Mouse (Mus musculus) testis, postnatal 10 days (tissue): ENCODE results near the gene Rasl10b.
A peak's percentile ranks its signal among the peaks of the same experiment; 100 is the strongest.

Experiments
- DNase-seq: peaks from one replicate; pipeline ENCODE4 v3.0.0; 2021; ENCODE audit warnings: low spot score

The Rasl10b gene

DNA sequence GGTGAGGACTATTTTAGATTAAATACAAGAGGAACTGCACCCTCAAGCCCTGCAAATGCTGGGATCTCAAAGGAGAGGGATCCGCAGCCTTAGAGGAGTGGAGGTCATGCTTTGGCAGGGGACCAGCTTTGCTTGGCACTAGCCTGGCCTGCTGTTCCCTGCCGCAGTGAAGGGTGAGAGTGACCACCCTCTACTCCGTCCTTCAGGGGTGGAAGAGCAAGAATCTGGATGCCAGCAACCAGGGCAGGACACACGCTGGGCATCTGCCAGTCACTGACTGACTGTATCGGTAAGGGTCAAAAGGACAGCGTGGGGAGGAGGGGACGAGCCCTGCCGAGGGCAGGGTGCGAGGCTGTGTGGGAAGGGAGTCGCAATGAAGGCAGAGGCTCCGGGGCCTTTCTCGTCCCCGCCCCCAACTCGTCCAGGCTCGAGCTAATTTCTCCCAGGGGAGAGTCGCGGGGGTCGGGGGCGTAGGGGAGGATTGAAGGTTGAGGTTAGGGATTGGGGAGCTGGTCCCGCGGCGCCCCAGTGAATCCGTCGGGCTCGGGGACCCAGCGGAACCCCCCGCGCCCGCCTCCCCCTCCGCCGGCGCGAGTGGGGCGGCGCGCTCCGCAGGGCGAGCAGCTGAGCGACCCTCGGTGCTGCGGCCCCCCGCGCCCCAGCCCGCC is at the start of gene Rasl10b:
Gene Rasl10b, plus strand, starts transcription at position 51 of the 668 bp plus-strand sequence.
- peak; percentile 50 for DNase-seq

DNA sequence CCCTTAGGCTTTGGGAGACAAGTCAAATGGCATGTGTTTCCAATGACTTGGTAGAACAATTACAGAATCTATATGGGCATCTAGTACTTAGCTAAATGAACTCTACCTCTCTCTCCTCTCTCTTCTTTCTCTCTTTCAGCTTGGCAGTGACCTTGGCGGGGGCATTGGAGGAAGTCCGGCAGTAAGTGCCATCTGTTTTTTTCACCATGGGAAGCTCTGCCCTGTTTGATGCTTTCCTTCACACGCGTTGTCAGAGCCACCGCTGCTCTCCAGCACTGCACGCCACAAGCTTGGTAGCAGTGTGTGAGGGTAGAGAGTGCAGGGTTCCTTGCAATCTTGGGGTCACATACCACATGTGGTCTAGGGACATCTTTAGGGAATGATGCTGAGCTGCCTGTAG is 44.3 kb upstream of the Rasl10b start:
- no peak for DNase-seq

DNA sequence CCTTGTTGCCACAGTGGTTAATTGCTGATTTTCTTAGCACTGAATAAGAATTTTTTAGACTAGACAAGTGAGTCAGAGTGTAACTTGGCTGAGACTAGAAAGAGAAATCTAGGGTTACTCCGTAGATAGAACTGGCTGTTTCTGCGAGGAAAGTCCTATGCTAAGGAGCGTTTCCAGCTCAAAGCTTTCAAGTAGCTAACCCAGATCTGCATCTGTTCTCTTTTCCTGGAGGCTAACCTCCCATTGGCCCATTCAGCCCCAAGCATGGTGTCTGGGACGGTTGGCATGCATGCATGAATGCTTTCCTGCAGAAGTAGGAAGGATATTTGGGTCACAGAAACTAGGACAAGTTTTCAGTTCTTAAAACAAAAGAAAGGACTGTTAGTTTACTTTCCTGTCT is 37.7 kb upstream of the Rasl10b start:
- DNase-seq = no peak

DNA sequence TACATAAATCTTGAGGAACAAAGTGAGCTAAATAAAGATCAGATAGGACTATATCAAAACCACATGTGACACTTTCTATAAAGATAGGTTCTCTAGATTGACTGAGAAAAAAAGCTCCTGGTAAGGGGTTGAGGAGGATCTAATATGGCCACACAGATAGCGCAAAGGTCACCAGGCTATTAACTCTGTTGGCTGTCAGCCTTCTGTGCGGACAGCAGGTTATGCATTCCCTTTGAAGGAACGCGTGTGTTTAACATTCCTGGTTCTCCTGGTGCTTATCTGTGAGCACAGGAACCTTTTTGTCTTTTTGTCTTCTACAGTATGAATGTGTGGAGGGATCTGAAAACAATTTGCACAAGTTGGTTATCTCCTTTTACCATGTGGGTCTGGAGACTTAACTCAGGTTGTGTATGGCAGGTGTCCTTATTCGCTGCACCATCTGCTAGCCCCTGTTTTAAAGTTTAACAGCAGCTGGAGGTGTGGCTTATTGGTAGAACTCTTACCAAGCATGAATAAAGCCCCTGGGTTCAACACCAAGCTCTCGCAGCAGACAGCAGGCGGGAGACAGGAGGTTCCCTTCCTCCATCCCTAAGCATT is 29.1 kb upstream of the Rasl10b start:
- no peak for DNase-seq

DNA sequence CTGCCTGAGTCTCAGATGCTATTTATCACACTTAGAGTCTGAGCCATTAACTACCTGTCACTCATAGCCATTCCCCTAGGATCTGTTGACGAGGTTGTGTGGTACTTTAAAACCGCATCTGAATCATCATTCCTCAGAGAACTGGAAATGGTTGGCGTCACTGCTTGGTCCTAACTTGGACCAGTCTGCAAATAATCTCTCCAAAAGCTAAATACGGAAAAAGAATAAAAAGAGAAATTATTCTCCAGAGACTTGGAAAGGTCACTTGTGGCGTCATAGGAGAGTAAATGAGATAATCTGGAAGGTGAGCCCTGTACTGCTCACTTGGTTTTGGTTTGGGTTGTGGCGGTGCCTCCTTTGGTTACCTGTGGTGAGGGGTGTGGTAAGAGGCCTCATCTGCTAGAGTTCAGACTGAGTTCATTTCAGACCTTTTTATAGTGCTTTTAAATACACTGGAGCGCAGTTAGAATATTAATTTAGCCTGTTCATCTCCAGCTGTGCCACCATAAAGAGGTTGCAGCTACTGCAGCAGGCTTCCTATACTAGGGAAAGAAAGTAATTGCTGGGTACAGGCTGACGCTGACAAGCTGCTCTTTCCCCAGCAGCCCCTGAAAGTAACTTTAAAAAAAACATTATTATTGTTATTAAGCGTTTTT is 25.9 kb upstream of the Rasl10b start:
- DNase-seq = no peak

DNA sequence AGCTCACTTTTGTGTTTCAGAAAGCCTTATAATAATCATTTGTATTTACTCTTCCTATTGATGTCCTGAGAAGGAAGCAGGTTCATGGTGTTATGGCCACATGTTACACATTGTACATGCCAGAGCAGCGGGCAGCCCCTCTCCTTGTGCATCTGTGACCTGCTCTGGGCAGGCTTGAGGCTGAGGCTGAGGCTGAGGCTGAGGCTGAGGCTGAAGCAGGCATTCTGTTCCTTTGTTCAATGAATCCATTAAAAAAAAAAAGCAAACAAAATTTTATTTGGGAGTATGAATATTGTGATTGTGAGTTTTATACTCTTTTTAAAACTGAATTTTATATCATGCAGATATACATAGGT is 25.4 kb upstream of the Rasl10b start:
- no peak for DNase-seq

DNA sequence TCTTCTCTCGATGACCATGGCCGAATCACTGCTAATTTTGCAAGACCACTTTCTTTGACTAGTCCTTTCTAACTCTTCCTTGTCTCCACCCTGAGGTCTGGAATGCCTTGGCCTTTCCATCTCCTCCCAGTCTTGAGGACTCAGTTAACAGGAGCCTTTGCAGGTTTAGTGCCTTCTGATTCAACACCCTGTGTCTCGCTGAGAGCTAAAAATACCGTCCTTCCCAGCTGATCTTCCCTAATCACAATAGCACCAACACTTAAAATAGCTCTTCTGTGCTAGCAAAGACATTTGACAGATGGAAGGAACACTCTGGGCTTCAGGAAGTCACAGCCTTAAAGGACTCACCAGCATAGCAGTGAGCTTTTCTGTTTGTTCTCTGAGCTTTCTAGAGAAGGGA is 15.9 kb upstream of the Rasl10b start:
- DNase-seq = no peak

DNA sequence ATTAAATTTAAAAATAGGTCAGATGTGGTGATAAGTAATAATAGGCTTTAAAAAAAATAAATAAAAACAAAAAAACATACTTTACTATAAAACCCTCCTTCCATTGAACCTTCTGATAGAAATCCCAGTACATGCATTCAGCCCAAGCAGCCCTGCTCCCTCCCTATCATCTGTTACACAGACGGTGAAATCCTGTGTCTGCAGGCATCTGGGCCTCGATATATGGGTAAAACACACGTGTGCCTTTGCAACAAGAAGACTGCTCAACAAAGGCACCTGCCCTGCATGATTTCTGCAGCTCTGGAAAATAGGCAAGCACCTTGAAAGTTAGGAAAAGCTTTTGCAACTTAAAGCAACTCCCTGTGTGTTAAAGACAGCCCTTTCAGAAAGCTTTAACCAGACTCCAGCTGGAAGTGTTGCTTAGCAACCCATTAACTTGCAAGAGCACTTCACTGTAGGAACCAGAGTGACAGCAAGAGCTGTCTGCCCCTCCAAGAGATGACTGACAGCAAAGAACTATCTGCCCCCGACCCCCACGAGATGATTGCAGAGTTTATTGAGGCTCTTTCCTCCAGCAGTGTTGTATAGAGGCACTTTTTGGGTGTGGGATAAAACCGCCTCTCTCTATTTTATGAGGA is 14.0 kb upstream of the Rasl10b start:
- DNase-seq = no peak

DNA sequence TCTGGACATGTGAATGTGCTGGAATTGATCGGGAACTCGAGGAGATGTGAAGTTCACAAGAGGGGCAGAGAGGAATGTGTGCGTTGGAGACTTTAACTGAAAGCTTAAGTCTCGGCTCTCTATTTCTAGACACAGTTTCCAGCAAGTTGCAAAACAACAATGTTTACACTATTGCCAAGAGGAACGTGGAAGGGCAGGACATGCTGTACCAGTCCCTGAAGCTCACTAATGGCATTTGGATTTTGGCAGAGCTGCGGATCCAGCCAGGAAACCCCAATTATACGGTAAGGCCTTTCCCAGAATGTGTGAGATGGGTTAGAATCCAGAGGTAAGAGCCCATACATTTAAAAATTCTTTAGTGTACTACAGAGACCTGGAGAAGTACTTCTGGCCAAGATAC is 11.3 kb upstream of the Rasl10b start:
- DNase-seq = no peak

DNA sequence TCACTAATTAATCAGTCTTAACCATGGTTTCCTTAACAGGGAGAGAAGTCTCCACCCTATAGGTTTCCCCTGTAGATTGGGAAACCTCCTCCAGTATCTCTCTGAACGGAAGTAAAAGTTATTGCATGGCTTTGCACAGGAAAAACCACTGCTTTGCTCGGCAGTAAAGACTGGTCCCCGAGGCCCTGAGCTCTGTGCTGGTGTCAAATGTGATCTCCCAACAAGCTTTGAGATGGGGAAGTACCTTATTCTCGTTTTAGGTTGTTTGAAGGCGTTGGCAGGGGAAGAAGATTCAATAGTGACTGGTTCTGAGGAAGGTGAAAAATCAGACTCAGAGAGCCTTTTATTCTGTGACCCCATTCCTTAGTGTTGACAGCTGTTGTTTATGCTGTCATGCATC is 10.2 kb upstream of the Rasl10b start:
- DNase-seq = no peak

DNA sequence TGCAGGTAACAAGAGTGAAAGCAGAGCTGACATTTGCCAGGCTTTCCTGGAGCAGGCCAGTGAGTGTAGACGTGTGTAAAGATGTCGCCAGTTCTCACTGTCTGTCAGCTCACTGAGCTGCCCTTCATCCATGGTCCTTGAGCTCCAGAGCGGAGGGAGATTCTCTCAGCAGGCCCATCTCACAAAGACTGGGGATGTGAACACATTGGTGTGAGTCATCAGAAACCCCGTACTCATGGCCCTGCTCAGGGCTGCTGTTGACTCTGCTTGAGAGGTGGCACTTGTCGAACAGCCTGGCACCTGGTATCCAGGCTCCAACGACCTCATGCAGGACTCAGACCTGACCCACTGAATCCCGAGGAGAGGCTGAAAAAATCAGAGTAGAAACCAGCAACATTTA is 5.2 kb upstream of the Rasl10b start:
- no peak for DNase-seq

DNA sequence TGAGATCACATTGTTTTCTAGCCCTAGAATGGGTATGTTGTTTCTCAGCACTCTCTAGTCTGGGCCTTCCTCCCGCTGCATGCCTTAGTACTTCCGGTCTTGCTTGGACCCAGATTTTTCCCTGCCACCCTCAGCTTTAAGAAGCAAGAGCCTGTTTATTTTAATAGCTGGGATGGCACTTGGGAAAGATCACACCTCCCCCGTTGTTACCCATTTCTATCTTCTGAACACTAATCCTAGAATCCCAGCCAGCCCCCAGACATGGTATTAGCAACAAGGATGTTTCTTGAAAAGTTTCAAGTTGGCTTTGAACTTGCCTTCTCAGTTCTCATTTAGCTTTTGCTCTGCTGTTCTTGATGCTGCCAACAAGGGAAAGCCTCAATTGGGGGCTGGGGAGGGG is 2.5 kb upstream of the Rasl10b start:
- no peak for DNase-seq

DNA sequence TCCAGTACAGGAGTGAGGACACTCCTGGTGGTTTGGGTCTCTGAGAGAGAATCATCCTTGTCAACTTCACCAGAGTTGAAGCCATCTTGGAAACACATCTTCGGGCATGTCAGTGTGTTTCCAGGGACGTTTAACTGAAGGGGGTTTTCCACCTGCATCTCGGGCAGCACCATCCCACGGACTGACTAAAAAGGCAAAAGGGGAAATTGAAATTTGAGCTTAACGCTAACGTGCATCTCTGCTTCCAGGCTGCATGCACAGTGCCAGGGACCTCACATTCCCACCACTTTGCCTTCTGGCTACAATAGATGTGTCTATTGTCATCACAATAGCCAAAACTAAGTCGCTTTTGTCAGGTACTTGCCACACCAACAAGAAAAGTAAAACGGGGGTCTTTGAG is 695 bp upstream of the Rasl10b start:
- no peak for DNase-seq

DNA sequence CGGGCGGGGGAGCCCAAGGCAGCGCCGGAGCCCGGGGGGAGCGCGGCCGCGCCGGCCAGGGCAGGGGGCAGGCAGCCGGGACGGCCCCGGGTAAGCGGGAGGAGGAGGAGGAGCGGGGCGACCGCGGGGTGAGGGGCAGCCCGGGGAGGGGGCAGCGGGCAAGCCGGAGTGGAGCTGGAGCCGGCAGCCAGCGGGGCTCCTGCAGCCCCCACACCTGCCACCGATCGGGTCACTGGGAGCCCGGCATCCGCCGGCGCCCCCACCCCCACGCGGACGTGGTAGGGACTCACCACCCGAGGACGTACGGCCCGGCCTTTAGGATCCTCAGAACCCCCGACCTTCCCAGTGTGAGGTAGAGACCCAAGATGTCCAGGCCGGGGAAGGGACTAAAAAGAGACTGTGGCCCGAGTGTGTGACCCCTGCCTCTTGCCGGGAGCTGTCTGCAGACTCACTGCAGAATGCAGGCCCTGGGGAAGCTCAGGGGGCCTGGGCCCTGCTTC is 905 bp downstream of the Rasl10b start:
- peak; percentile 46 for DNase-seq

DNA sequence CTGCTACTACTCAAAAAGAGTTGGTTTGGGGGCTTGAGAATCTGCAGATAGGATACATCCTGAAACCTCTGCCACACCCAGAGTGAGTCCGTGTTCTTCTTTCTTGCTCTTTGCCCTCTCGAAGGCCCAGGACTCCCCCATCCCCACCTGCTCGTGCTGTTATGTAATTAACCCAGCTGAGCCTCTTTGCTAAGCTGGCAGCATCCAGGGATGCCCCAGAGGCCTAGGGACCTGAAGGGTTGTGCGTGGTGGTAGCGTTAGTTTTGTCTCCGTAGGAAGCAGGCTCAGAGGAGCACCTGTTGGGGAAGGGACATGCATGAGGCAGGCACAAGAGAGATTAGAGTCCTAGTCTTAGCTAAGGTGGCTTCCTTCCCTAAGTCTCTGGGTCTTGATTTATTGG is 1.6 kb downstream of the Rasl10b start:
- no peak for DNase-seq

DNA sequence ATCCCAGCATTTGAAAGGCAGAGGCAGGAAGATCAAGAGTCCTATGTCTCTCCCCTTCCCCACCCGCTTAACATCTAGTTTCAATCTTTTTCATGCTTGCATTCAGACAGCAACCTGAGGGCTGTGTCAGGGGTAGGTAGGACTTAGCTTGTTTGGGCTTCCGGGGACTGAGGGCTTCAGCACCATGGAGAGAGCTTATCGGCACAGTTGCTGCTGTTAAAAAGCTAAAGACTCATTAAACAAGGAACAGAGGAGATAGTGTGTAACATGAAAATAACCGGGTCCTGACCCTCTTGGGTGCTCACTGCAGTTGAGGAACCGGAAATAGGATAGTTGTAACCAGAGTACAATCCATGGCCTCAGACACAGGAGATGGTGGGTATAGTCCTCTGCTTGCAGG is 8.1 kb downstream of the Rasl10b start:
- DNase-seq = peak; percentile 78

DNA sequence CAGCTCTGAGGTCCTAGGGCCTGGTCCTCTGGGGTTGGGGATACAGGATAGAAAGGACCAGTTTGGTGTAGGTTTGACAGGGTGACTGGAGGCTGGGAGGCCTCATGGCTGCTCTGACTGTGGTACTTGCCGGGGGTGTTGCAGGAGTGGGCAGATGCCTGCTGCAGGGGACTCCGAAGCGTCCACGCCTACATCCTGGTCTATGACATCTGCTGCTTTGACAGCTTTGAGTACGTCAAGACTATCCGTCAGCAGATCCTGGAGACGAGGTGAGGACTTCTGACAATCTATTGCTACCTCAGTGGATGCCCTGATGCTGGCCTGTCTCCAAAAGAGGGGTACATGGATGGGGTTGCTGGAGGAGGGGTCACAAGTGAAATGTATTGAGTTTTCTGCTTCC is 8.8 kb downstream of the Rasl10b start:
- DNase-seq = no peak

DNA sequence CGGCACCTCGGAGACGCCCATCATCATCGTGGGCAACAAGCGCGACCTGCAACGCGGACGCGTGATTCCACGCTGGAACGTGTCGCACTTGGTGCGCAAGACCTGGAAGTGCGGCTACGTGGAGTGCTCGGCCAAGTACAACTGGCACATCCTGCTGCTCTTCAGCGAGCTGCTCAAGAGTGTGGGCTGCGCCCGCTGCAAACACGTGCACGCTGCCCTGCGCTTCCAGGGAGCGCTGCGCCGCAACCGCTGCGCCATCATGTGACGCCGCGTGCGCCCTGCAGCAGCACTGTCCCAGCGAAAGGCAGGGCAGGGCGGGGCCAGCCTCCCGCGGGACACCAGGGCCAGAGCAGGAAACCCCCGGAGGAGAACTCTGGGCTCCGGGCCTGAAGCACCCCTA is 9.6 kb downstream of the Rasl10b start:
- no peak for DNase-seq

DNA sequence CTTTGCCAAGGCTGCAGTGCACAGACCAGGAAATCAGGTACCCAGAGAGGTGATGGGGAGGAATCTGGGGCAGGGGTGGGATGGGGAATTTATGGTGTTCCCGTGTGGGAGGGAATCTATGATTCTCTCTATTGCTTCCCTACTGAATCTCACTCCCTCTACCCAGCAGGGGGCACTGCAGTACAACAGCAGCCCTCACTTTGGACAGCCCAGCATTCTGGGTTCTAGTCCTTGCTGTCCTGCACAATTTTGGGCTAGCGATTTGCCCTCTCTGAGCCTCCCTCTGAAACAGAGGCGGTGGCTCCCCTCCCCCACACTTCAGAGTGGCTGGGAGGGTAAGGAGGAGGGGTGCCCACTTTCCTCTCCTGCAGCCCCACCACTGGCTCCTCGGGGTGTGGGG is 11.4 kb downstream of the Rasl10b start:
- DNase-seq = no peak

DNA sequence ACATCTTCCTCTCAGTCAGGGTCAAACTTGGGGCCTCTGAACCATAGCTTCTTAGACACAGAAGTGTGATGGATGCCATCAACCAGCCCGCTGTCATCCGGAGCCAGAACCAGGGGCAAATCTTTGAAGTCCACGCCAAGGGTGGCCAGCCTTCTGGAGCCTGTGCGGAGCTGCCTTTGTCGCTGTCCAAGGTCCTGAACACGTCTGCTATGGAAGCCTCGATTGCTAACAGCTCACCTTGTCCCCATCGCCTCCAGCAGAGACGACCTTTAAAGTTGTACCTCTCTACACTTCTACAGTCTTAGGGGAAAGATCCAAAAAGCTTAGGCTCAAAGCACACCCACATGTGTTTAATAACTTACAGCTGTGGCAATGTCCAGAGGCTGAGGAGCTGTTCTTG is 12.4 kb downstream of the Rasl10b start:
- peak; percentile 91 for DNase-seq

DNA sequence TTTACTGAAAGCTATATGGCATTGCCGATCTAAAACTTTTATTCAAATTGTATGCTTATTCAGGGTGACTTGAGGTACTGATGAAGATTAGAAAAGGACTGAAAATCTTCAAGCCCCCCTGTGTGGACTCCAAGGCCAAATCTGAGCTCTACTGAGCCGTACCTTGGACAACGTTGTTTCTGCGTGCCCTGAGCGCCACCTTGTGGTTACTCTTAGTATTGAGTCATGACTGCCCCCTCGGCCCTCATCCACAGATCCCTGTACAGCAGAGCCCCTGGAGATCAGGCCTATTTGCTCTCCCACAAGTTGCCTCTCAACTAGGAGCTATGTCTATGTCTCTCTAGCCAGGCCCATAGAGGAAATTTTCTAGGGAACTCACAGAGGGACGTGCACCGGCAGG is 15.7 kb downstream of the Rasl10b start:
- DNase-seq = peak; percentile 83

DNA sequence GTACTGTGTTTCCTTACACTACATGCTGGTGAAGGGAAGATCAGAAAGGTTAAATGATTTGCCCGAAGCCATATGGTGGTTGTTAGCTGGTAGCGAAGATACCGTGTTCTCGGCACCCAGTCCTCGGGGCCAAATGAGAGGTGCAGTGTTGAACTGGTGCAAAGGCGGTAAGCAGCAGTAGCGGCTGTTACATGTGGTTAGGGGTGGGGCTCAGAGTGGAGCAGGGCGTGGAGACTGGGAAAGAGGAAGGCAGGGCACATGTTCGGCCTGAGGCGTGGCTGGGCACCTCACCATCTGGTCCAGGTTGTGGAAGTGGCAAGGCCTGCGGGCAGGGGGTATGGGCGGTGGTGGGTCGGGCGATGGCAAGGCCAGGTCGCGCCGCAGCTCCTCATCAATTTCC is 18.0 kb downstream of the Rasl10b start:
- no peak for DNase-seq

DNA sequence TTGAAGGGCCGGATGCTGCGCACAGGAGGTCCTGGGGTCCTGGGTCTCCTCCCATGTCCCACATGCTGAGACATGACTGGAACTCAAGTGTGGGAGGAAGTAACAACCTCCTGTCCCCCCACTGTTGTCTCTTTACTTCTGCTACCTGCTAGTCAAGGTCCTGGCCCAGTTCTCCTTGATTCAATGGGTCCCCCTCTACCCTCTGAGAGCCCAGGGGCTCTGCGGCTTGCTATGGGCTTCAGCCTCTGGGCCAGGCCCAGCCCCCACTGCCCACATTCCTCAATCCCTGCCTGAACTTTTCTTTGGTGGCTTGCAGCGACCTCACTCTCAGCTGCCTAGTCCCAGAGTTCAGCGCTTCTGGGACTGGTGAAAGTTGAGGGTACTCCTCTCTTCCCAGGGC is 20.4 kb downstream of the Rasl10b start, which contains the start of gene Gas2l2:
Gene Gas2l2, minus strand, starts transcription at position 101 of the 400 bp plus-strand sequence.
- no peak for DNase-seq
